Mouse (Mus musculus): ENCODE measurements around the gene Cldn6. TPM values are rescaled to one million over a fixed set of nuclear protein-coding genes. Genes with fewer than 3 reads are reported as not detected.
A peak's percentile ranks its signal among the peaks of the same experiment; 100 is the strongest.

Gene Cldn6
- total RNA-seq, 2 experiments from 2014 or later = not detected

- DNase-seq (ENCODE audit: extremely low spot score in 1 of 2, low spot score in 1 of 2) = no peak
These were observed 38.0 kb downstream of the Cldn6 start for GRCm38 (mm10) chr17:23717003-23717402.

DNA sequence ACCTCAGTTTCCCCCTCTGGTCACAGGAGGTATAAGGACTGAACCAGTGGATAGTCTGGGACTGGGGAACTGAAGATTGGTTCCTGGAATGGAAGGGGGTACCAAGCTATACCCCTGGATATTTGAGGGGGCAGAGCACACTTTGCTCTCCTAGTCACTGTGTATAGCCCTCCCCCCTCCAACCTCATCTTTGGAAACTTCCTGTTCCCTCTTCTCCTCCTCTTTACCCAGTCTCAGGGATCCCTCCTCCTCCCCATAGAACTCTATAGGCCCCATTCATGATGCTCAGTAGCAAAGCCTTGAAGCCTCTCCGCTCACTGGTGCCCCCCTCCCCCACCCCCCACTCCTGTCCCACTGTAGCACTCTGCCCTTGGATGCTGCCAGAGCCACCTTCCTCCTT, 40.4 kb downstream of the Cldn6 start:
- no peak for DNase-seq (ENCODE audit: extremely low spot score in 1 of 2, low spot score in 1 of 2)

DNA sequence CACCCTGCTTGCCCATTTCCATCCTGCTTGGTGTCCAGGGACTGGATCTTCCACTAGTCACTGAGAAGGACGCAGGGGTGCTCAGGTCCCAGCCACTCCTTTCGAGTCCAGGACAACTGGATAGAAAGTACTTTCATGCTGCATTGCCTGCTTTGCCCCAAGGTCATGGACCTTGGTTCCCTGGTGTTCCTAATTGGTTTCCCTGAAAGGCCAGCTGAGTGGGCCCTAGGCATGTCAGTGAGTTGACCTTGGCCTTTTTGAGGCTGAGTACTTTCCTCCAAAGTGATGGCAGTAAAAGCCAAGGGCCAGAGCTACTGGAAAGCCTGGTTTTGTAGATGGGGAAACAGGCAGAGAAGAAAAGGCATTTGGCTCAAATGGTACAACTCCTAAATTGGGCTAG, 42.8 kb downstream of the Cldn6 start:
- DNase-seq (ENCODE audit: extremely low spot score in 1 of 2, low spot score in 1 of 2) = no peak

- DNase-seq (ENCODE audit: extremely low spot score in 1 of 2, low spot score in 1 of 2) = no peak
These were observed 43.5 kb downstream of the Cldn6 start, which contains the start of gene 1520401A03Rik for GRCm38 (mm10) chr17:23722376-23723125. 1520401A03Rik (minus strand) TSS chr17:23722783.

DNA sequence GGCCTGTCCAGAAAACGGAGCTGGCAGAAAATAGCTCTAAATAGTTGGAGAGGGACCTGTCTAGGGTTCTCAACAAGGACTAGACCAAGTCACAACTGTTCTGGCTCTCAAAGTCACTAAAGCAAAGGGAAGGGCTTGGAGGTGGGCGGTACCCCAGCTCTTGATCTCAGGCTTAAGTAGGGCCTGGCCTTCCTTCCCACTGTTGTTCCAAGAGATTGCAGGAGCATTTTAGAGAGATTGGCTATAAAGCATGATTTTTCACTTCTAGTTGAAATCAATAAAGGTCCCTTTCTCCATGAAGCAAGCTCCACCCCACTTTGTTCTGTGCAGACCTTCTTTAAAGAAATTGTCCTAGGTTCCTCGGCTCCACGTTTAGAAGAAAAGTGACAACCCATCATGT, 46.4 kb downstream of the Cldn6 start:
- no peak for DNase-seq (ENCODE audit: extremely low spot score in 1 of 2, low spot score in 1 of 2)

DNA sequence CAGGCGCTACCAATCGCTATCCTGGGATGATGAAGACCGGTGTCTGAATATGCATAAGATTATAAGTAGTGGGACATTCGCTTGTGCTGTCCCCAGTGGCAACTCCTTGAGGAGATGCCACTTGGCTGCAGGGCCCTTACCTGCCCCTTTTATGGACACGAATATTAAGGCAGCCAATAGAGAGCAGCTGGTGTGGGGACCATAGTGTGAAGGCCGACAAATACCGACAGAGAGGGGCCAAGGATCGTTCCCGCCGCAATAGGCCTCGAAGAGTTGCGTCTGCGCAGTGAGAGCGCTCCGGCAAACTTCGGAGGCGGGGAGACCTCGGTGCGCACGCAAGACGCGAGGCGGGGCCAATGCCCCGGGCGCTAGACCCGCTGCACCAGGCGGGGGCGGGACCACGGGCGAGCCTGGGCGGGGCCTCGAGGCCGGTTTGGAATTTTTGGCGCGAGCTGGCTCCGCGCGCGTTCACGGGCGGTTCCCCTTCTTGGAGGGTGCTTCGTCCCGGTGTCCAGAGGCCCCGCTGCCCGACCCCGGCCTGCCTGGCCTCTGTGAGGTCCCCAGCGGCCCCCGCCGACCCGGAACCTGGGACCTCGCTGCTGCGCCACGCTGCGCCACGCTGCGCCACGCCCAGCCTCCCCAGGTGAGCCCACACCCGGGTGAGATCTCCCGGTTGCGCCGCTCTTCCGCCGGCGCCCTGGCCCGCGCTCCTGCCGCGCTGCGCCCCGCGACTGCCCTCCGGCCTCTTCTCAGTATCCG, 47.1 kb downstream of the Cldn6 start, which contains the start of gene Pkmyt1:
Gene Pkmyt1, plus strand, starts transcription at position 338 of the 759 bp plus-strand sequence.
- DNase-seq (ENCODE audit: extremely low spot score in 1 of 2, low spot score in 1 of 2) = peak; percentile 85 to 88

DNA sequence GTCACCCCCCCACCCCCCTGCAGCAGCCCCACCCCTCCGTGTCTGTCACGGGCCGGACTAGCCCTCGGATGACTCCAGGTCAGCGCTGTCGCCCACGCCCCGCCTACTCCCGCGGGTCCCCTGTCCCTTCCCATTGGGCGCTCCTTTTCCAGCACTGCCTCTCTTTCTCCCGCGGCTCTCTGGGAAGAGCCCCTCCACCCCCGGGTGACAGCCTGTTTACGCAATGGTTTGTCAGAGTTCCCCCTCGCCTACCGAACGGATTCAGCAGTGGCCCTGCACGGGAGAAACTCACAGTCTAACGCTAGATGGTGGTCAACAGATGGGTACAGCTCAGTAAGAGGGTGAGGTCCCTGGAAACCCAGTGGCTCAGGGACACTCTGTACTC, 47.7 kb downstream of the Cldn6 start:
- DNase-seq (ENCODE audit: extremely low spot score in 1 of 2, low spot score in 1 of 2) = no peak

- DNase-seq (ENCODE audit: extremely low spot score in 1 of 2, low spot score in 1 of 2) = no peak
These were observed 51.4 kb downstream of the Cldn6 start for GRCm38 (mm10) chr17:23730441-23730840.

Other genes with a start within 250 kb of the Cldn6 start
- gene Vmn2r117, start 199.6 kb upstream of the Cldn6 start, total RNA-seq (2021) = not detected
- gene Zfp213, start 115.0 kb upstream of the Cldn6 start, total RNA-seq (2021) = 1 to 10 TPM; 5.5 to 7.6 TPM
- 10 to 100 TPM; 30.2 to 35.1 TPM for gene Zfp13, start 79.8 kb upstream of the Cldn6 start, total RNA-seq (2021)
- gene Zscan10, start 78.4 kb upstream of the Cldn6 start, total RNA-seq (2021) = not detected
- gene Mmp25, start 34.0 kb upstream of the Cldn6 start, total RNA-seq (2021) = under 1 TPM; 0.19 to 0.22 TPM
- not detected for gene Bicdl2, start 18.7 kb upstream of the Cldn6 start, total RNA-seq (2021)
- 100 to 1,000 TPM; 119 to 129 TPM for gene Hcfc1r1, start 5.7 kb upstream of the Cldn6 start, total RNA-seq (2021)
- gene Thoc6, start 5.4 kb upstream of the Cldn6 start, total RNA-seq (2021) = 10 to 100 TPM in 1 of 2 experiments, 1 to 10 TPM in 1; 9.0 to 10.1 TPM
- gene Tnfrsf12a, start 1.8 kb upstream of the Cldn6 start, total RNA-seq (2021) = 1 to 10 TPM; 5.8 to 8.8 TPM
- gene Cldn9, start 4.8 kb downstream of the Cldn6 start, total RNA-seq (2021) = not detected
- under 1 TPM; 0.17 to 0.61 TPM for gene 1520401A03Rik, start 43.5 kb downstream of the Cldn6 start, total RNA-seq (2021)
- 1 to 10 TPM; 2.7 to 3.7 TPM for gene Pkmyt1, start 47.1 kb downstream of the Cldn6 start, total RNA-seq (2021)
- gene Paqr4, start 61.6 kb downstream of the Cldn6 start, total RNA-seq (2021) = 10 to 100 TPM; 55.1 to 58.7 TPM
- gene Kremen2, start 66.6 kb downstream of the Cldn6 start, total RNA-seq (2021) = under 1 TPM; 0.28 to 0.49 TPM
- 100 to 1,000 TPM; 263 to 298 TPM for gene Flywch1, start 92.4 kb downstream of the Cldn6 start, total RNA-seq (2021)
- gene Flywch2, start 106.8 kb downstream of the Cldn6 start, total RNA-seq (2021) = 10 to 100 TPM; 11.3 to 18.4 TPM
- 100 to 1,000 TPM; 400 to 605 TPM for gene Srrm2, start 111.3 kb downstream of the Cldn6 start, total RNA-seq (2021)
- gene Elob, start 149.9 kb downstream of the Cldn6 start, total RNA-seq (2021) = 100 to 1,000 TPM; 381 to 387 TPM
- not detected for gene Prss33, start 156.8 kb downstream of the Cldn6 start, total RNA-seq (2021)
- gene Prss32, start 164.6 kb downstream of the Cldn6 start, total RNA-seq (2021) = not detected
- 1 to 10 TPM; 1.8 to 2.0 TPM for gene Prss41, start 164.9 kb downstream of the Cldn6 start, total RNA-seq (2021)
- not detected for gene Prss21, start 188.8 kb downstream of the Cldn6 start, total RNA-seq (2021)
- gene Dcpp1, start 201.6 kb downstream of the Cldn6 start, total RNA-seq (2021) = not detected
- not detected for gene Dcpp2, start 201.6 kb downstream of the Cldn6 start, total RNA-seq (2021)
- not detected for gene Dcpp3, start 238.2 kb downstream of the Cldn6 start, total RNA-seq (2021)